Comparison of ENCODE assay signal across 31 mouse cellular contexts in the genomic region with DNA sequence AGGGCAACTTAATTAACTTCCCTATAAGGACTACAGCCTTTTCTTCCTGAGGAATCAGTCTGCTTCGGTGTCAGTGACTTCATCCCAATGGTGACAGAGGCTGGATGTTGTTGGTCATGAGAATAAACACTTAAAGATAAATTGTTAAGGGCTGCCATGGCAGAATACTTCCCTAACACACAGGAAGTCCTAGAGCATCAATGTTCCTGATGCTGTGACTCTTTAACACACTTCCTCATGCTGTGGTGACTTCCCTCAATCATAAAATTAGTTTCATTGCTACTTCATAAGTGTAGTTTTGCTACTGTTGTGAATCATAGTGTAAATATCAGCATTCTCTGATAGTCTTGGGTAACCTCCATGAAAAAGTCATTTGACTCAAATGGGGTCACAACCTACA.
DNase-seq lines count a peak whose midpoint lies in the region; ATAC-seq and TF ChIP-seq lines count a peak whose summit lies in the region.
"Had no signal": no experiment of that assay in that cellular context is flagged by ENCODE, and none has a peak within 500 bp of the region (broad histone marks: within the 10 kb centered on the region; RNA-seq: fewer than 3 reads in every experiment).

No protein-coding gene starts in this region.

- H3K27me3 ChIP-seq in liver, postnatal 0 days (ENCODE audit: insufficient read depth, low read length), result no peaks in the 10 kb centered on the region
- no peaks in the 10 kb centered on the region for H3K27me3 ChIP-seq in liver, embryonic 11.5 days (replicated peaks; ENCODE audit: control insufficient read depth, insufficient read depth, low read length)
- no peaks in the 10 kb centered on the region for H3K27me3 ChIP-seq in intestine, postnatal 0 days (replicated peaks; ENCODE audit: control insufficient read depth, insufficient read depth, low read length)
- H3K27me3 ChIP-seq: embryonic facial prominence, embryonic 12.5 days; heart, embryonic 13.5 days; liver, embryonic 13.5 days; megakaryocyte, embryonic 14.5 days; midbrain, embryonic 13.5 days; neural tube, embryonic 15.5 days had no signal

- H3K9ac ChIP-seq in liver, postnatal 0 days (replicated peaks), result no peak overlapping the region
- H3K9ac ChIP-seq in liver, embryonic 11.5 days (ENCODE audit: low read depth, low read length), result no peak overlapping the region
- no peak overlapping the region for H3K9ac ChIP-seq in intestine, postnatal 0 days (ENCODE audit: low read depth, low read length)
- H3K9ac ChIP-seq: embryonic facial prominence, embryonic 12.5 days; heart, embryonic 13.5 days; limb, embryonic 12.5 days; liver, embryonic 13.5 days; midbrain, embryonic 13.5 days; neural tube, embryonic 15.5 days had no signal

- H3K4me2 ChIP-seq in liver, postnatal 0 days (ENCODE audit: low read depth, low read length), result no peak overlapping the region
- no peak overlapping the region for H3K4me2 ChIP-seq in liver, embryonic 11.5 days
- no peak overlapping the region for H3K4me2 ChIP-seq in intestine, postnatal 0 days (replicated peaks; ENCODE audit: low read depth)
- H3K4me2 ChIP-seq: embryonic facial prominence, embryonic 12.5 days; heart, embryonic 13.5 days; limb, embryonic 12.5 days; liver, embryonic 13.5 days; midbrain, embryonic 13.5 days; neural tube, embryonic 15.5 days had no signal

- no peak for DNase-seq in liver, postnatal 0 days
- DNase-seq in liver, embryonic 11.5 days (ENCODE audit: low spot score), result no peak
- no peak for DNase-seq in urinary bladder, adult 18-20 months (ENCODE audit: low spot score in 2 of 2)
- DNase-seq in cerebellum, adult 11 months, result no peak
- DNase-seq: adrenal gland, postnatal 25 days; B cell, adult 2 months; cerebellum, adult 2 months; cerebellum, postnatal 14 days; embryo, embryonic 11 days; gastrocnemius, postnatal 36 days; heart, postnatal 10 days; kidney, adult 11 months; layer of hippocampus, adult 9-11 months; liver, embryonic 13.5 days; lung, adult 2 months; lung, postnatal 14 days; spleen, adult 18-20 months; thymus, adult 2 months; thymus, postnatal 36 days had no signal

- no peaks in the 10 kb centered on the region for H3K9me3 ChIP-seq in liver, postnatal 0 days (ENCODE audit: low read length)
- H3K9me3 ChIP-seq in liver, embryonic 11.5 days (ENCODE audit: control insufficient read depth, low read length), result no peaks in the 10 kb centered on the region
- no peaks in the 10 kb centered on the region for H3K9me3 ChIP-seq in intestine, postnatal 0 days (ENCODE audit: control insufficient read depth)
- H3K9me3 ChIP-seq: embryonic facial prominence, embryonic 12.5 days; heart, embryonic 13.5 days; limb, embryonic 12.5 days; liver, embryonic 13.5 days; megakaryocyte, embryonic 14.5 days; midbrain, embryonic 13.5 days; neural tube, embryonic 15.5 days had no signal

- no peaks in the 10 kb centered on the region for H3K36me3 ChIP-seq in liver, postnatal 0 days (replicated peaks; ENCODE audit: insufficient read depth, low read length)
- H3K36me3 ChIP-seq in liver, embryonic 11.5 days (ENCODE audit: control insufficient read depth, insufficient read depth, low read length), result no peaks in the 10 kb centered on the region
- no peaks in the 10 kb centered on the region for H3K36me3 ChIP-seq in intestine, postnatal 0 days (ENCODE audit: control insufficient read depth, insufficient read depth)
- H3K36me3 ChIP-seq: embryonic facial prominence, embryonic 12.5 days; heart, embryonic 13.5 days; limb, embryonic 12.5 days; liver, embryonic 13.5 days; midbrain, embryonic 13.5 days; neural tube, embryonic 15.5 days had no signal

- H3K4me3 ChIP-seq in liver, postnatal 0 days (ENCODE audit: low read depth, low read length), result no peak overlapping the region
- H3K4me3 ChIP-seq in liver, embryonic 11.5 days (ENCODE audit: low read depth, low read length), result no peak overlapping the region
- H3K4me3 ChIP-seq in intestine, postnatal 0 days (ENCODE audit: low read depth, low read length), result no peak overlapping the region
- H3K4me3 ChIP-seq: embryonic facial prominence, embryonic 12.5 days; heart, embryonic 13.5 days; limb, embryonic 12.5 days; liver, embryonic 13.5 days; megakaryocyte, embryonic 14.5 days; midbrain, embryonic 13.5 days; neural tube, embryonic 15.5 days had no signal

- H3K27ac ChIP-seq in liver, postnatal 0 days (ENCODE audit: low read depth), result no peak overlapping the region
- no peak overlapping the region for H3K27ac ChIP-seq in liver, embryonic 11.5 days (ENCODE audit: low read depth, low read length)
- H3K27ac ChIP-seq in intestine, postnatal 0 days (ENCODE audit: low read depth, low read length), result no peak overlapping the region
- H3K27ac ChIP-seq: embryonic facial prominence, embryonic 12.5 days; heart, embryonic 13.5 days; limb, embryonic 12.5 days; liver, embryonic 13.5 days; midbrain, embryonic 13.5 days; neural tube, embryonic 15.5 days; stomach, postnatal 0 days had no signal

- ATAC-seq in liver, postnatal 0 days, result 0 out of 2 replicates have a peak, but pooled peaks have one; percentile 10
- no peak for ATAC-seq in liver, embryonic 11.5 days (replicated peaks; ENCODE audit: low FRiP score)
- ATAC-seq in granulocyte monocyte progenitor cell, adult 5-6 weeks (replicated peaks; ENCODE audit: poor library complexity, severe bottlenecking), result peak; percentile 83
- peak; percentile 68 for ATAC-seq in megakaryocyte progenitor cell, adult 5-6 weeks (replicated peaks; ENCODE audit: poor library complexity)
- ATAC-seq in intestine, postnatal 0 days, result no peak
- ATAC-seq: forebrain, embryonic 14.5 days; hindbrain, embryonic 16.5 days; midbrain, embryonic 13.5 days had no signal

- no peaks in the 10 kb centered on the region for H3K4me1 ChIP-seq in liver, postnatal 0 days (ENCODE audit: insufficient read depth)
- H3K4me1 ChIP-seq in liver, embryonic 11.5 days (replicated peaks; ENCODE audit: control insufficient read depth, insufficient read depth, low read length), result no peaks in the 10 kb centered on the region
- H3K4me1 ChIP-seq in intestine, postnatal 0 days (replicated peaks; ENCODE audit: control insufficient read depth, insufficient read depth, low read length), result no peaks in the 10 kb centered on the region
- H3K4me1 ChIP-seq: embryonic facial prominence, embryonic 12.5 days; heart, embryonic 13.5 days; limb, embryonic 12.5 days; liver, embryonic 13.5 days; midbrain, embryonic 13.5 days; neural tube, embryonic 15.5 days had no signal

- no peak for TF ChIP-seq EP300 in liver, postnatal 0 days (IDR thresholded peaks at IDR 0.05; ENCODE audit: low read depth)

- no peak for TF ChIP-seq CTCF in liver, postnatal 0 days (IDR thresholded peaks at IDR 0.05; ENCODE audit: low read depth)
- TF ChIP-seq CTCF in intestine, postnatal 0 days (IDR thresholded peaks at IDR 0.05; ENCODE audit: low read depth), result no peak

- WGBS in liver, postnatal 0 days (ENCODE audit: insufficient replicate concordance), result 36% methylated on average over 1 of the region's 1 CpGs
- 57% methylated on average over 1 of the region's 1 CpGs for WGBS in liver, embryonic 11.5 days
- 76% methylated on average over 1 of the region's 1 CpGs for WGBS in intestine, postnatal 0 days

Comparison
In these comparisons a context has a peak if more than half of its experiments do, and no peak if none do; other contexts are left out.
1. ATAC-seq: peak in liver, postnatal 0 days (single experiment), granulocyte monocyte progenitor cell, adult 5-6 weeks (single experiment) and megakaryocyte progenitor cell, adult 5-6 weeks (single experiment); none in liver, embryonic 11.5 days (single experiment) and intestine, postnatal 0 days (single experiment).